Mouse (Mus musculus) stomach, postnatal 0 days (tissue): ENCODE measurements around the gene Gmps. TPM values are rescaled to one million over a fixed set of nuclear protein-coding genes. Genes with fewer than 3 reads are reported as not detected.
A peak's percentile ranks its signal among the peaks of the same experiment; 100 is the strongest.

Experiments used
- ATAC-seq: fragments of 200-750 bp; cut with Nextera tagmentation; 2 replicates; pipeline ENCODE4 v1.8.0; 2017; ENCODE audit not compliant: low FRiP score, low TSS enrichment
- DNase-seq: peaks from one replicate; pipeline ENCODE4 v3.0.0-alpha.2; 2016; ENCODE audit warnings: low spot score
- H3K27ac ChIP-seq: fragments of 300-500 bp; sonication (generic); replicated peaks from 2 replicates; pipeline ENCODE4 v1.5.1; 2014; ENCODE audit warnings: mild to moderate bottlenecking, control low read depth
- H3K27me3 ChIP-seq: fragments of 300-500 bp; sonication (generic); 2 replicates; pipeline ENCODE4 v1.6.1; 2014; ENCODE audit warnings: low read length; ENCODE audit not compliant: control insufficient read depth, insufficient read depth
- H3K36me3 ChIP-seq: fragments of 300-500 bp; sonication (generic); 2 replicates; pipeline ENCODE4 v1.6.1; 2014; ENCODE audit warnings: low read length, mixed read lengths; ENCODE audit not compliant: control insufficient read depth, insufficient read depth
- H3K4me1 ChIP-seq: fragments of 300-500 bp; sonication (generic); replicated peaks from 2 replicates; pipeline ENCODE4 v1.6.1; 2014; ENCODE audit warnings: antibody characterized with exemption; ENCODE audit not compliant: control insufficient read depth, insufficient read depth
- H3K4me2 ChIP-seq: fragments of 300-500 bp; sonication (generic); replicated peaks from 2 replicates; pipeline ENCODE4 v1.6.1; 2014; ENCODE audit warnings: low read depth, mild to moderate bottlenecking, control low read depth, moderate library complexity
- H3K4me3 ChIP-seq: fragments of 300-500 bp; sonication (generic); 2 replicates; pipeline ENCODE4 v1.5.1; 2014; ENCODE audit warnings: low read depth, low read length, control low read depth
- H3K9ac ChIP-seq: fragments of 300-500 bp; sonication (generic); 2 replicates; pipeline ENCODE4 v1.6.1; 2014; ENCODE audit warnings: mild to moderate bottlenecking, low read length, control low read depth, mixed read lengths
- H3K9me3 ChIP-seq: fragments of 300-500 bp; sonication (generic); 2 replicates; pipeline ENCODE4 v1.6.1; 2016; ENCODE audit warnings: low read length; ENCODE audit not compliant: control insufficient read depth
- CTCF ChIP-seq: IDR thresholded peaks from 2 replicates; pipeline ENCODE4 v1.5.1; 2016; ENCODE audit warnings: antibody characterized with exemption, low read depth, mild to moderate bottlenecking, moderate library complexity
- EP300 ChIP-seq: optimal IDR thresholded peaks from 2 replicates; pipeline ENCODE3; 2016; ENCODE audit warnings: antibody characterized with exemption
- WGBS: fragments of 180-500 bp; shearing (Covaris S2); extraction: QIAGEN DNeasy Blood & Tissue Kit; methylation state at CpG from one replicate; pipeline ENCODE4 v1.1.7; 2014; 5-methylcytosine and 5-hydroxymethylcytosine counted together
- polyA plus RNA-seq: library from polyadenylated mRNA; unstranded; fragments of >200 nt; fragmentation: Nextera tagmentation; extraction: Ambion mirVana; gene quantifications from 2 replicates; pipeline ENCODE4 v1.2.1, GENCODE M21; 2015

Gmps gene
- polyA plus RNA-seq, 1 experiment from 2014 or later, result 16.3 TPM

GRCm38 (mm10) chr3:63963421-63964099 lies 12.3 kb upstream of the Gmps start:
- no peaks in the 10 kb centered on the region for H3K27me3 ChIP-seq
- ATAC-seq (no peak), DNase-seq (no peak)
- H3K9ac ChIP-seq, result peak overlapping the region; percentile 91
- 2% methylated on average over 25 of the region's 25 CpGs for WGBS
- H3K9me3 ChIP-seq, result no peaks in the 10 kb centered on the region
- peak overlapping the region; percentile 95 for H3K27ac ChIP-seq
- H3K4me1 ChIP-seq, result no peaks in the 10 kb centered on the region
- peak overlapping the region; percentile 85 for H3K4me2 ChIP-seq
- no peaks in the 10 kb centered on the region for H3K36me3 ChIP-seq
- H3K4me3 ChIP-seq, result peak overlapping the region; percentile 86
- no peak for TF ChIP-seq CTCF
- no peak for TF ChIP-seq EP300

- H3K36me3 ChIP-seq, result no peaks in the 10 kb centered on the region
These were observed 11.6 kb upstream of the Gmps start, which contains the start of gene Slc33a1 for GRCm38 (mm10) chr3:63964100-63964921. Gene Slc33a1, minus strand, starts transcription at chr3:63964768.

GRCm38 (mm10) chr3:63964922-63965249 lies 11.0 kb upstream of the Gmps start:
- Histone ChIP-seq H3K27me3 (no peaks in the 10 kb centered on the region), H3K9me3 (no peaks in the 10 kb centered on the region), H3K36me3 (no peaks in the 10 kb centered on the region), H3K4me3 (0 out of 2 replicates have a peak overlapping the region, but pooled peaks have one; percentile 86), H3K9ac (no peak overlapping the region), H3K4me2 (peak overlapping the region; percentile 24), H3K27ac (peak overlapping the region; percentile 20; the same call in 1 of the 2 replicates), H3K4me1 (no peaks in the 10 kb centered on the region)
- DNase-seq (no peak), ATAC-seq (no peak)
- WGBS, result 77% methylated on average over 6 of the region's 6 CpGs
- TF ChIP-seq CTCF (no peak), EP300 (no peak)

More at GRCm38 (mm10) chr3:63964100-63964921, 11.6 kb upstream of the Gmps start, which contains the start of gene Slc33a1:
- peak within 1 kb of the TSS; percentile 85 for H3K4me2 ChIP-seq
- peak within 1 kb of the TSS; percentile 86 for H3K4me3 ChIP-seq
- ATAC-seq (peak; percentile 98), DNase-seq (peak; percentile 99)
- peak within 1 kb of the TSS; percentile 91 for H3K9ac ChIP-seq
- H3K27ac ChIP-seq, result peak within 1 kb of the TSS; percentile 95
- H3K27me3 ChIP-seq, result no peaks in the 10 kb centered on the region
- H3K4me1 ChIP-seq, result no peaks in the 10 kb centered on the region
- TF ChIP-seq EP300 (no peak), CTCF (peak; percentile 23; the same call in 1 of the 2 replicates)
- under 1% methylated on average over 68 of the region's 69 CpGs for WGBS
- H3K9me3 ChIP-seq, result no peaks in the 10 kb centered on the region

GRCm38 (mm10) chr3:63965929-63966328 lies 10.0 kb upstream of the Gmps start:
- 66% methylated on average over 2 of the region's 2 CpGs for WGBS
- no peak for DNase-seq
- TF ChIP-seq EP300 (no peak), CTCF (no peak)

GRCm38 (mm10) chr3:63977895-63978294 lies 2.0 kb downstream of the Gmps start:
- no peak for ATAC-seq

More at GRCm38 (mm10) chr3:63965929-63966328, 10.0 kb upstream of the Gmps start:
- no peak for ATAC-seq
- Histone ChIP-seq H3K4me1 (no peaks in the 10 kb centered on the region), H3K27ac (no peak overlapping the region), H3K4me3 (no peak overlapping the region), H3K27me3 (no peaks in the 10 kb centered on the region), H3K9ac (no peak overlapping the region), H3K9me3 (no peaks in the 10 kb centered on the region), H3K4me2 (no peak overlapping the region), H3K36me3 (no peaks in the 10 kb centered on the region)

More at GRCm38 (mm10) chr3:63977895-63978294, 2.0 kb downstream of the Gmps start:
- TF ChIP-seq EP300 (no peak), CTCF (no peak)
- no peak for DNase-seq
- Histone ChIP-seq H3K9me3 (no peaks in the 10 kb centered on the region), H3K27ac (no peak overlapping the region), H3K4me3 (no peak overlapping the region), H3K36me3 (0 out of 2 replicates have a peak, but pooled peaks cover 6% of the 10 kb centered on the region), H3K27me3 (no peaks in the 10 kb centered on the region), H3K9ac (no peak overlapping the region), H3K4me1 (no peaks in the 10 kb centered on the region), H3K4me2 (0 out of 2 replicates have a peak overlapping the region, but pooled peaks have one; percentile 12)
- WGBS, result 71% methylated on average over 4 of the region's 4 CpGs
